Mouse (Mus musculus) cerebellum, postnatal 14 days (tissue): ENCODE results near the gene Adamts8.

Experiments used
- DNase-seq, 2 experiments: peaks; one replicate each; pipeline ENCODE4 v3.0.0; 2021; ENCODE audit warnings: mixed read lengths in 2 of 2

Gene Adamts8

GRCm38 (mm10) chr9:30942512-30943313 is at the start of gene Adamts8:
Gene Adamts8 (plus strand): TSS chr9:30942562.
- peak; percentile 57 to 73 for DNase-seq

- DNase-seq: peak; percentile 20 to 33
Measured at GRCm38 (mm10) chr9:30895618-30896017, 46.7 kb upstream of the Adamts8 start.

GRCm38 (mm10) chr9:30896752-30897151 is 45.6 kb upstream of the Adamts8 start:
- peak; percentile 77 to 80 for DNase-seq

GRCm38 (mm10) chr9:30897169-30897568 is 45.2 kb upstream of the Adamts8 start:
- no peak for DNase-seq

GRCm38 (mm10) chr9:30902152-30902551 is 40.2 kb upstream of the Adamts8 start:
- DNase-seq: no peak

- DNase-seq: no peak
Measured at GRCm38 (mm10) chr9:30902641-30903040, 39.7 kb upstream of the Adamts8 start.

GRCm38 (mm10) chr9:30903266-30903665 is 39.1 kb upstream of the Adamts8 start:
- DNase-seq: no peak

- DNase-seq: no peak
Measured at GRCm38 (mm10) chr9:30905861-30906260, 36.5 kb upstream of the Adamts8 start.

- DNase-seq: no peak
Measured at GRCm38 (mm10) chr9:30906426-30906825, 35.9 kb upstream of the Adamts8 start.

GRCm38 (mm10) chr9:30907677-30908295 is 34.6 kb upstream of the Adamts8 start:
- DNase-seq: no peak

GRCm38 (mm10) chr9:30908296-30908690 is 34.1 kb upstream of the Adamts8 start:
- DNase-seq: no peak

GRCm38 (mm10) chr9:30908973-30909372 is 33.4 kb upstream of the Adamts8 start:
- no peak for DNase-seq

- peak in 1 of 2 experiments; percentile 22 for DNase-seq
Measured at GRCm38 (mm10) chr9:30910491-30910890, 31.9 kb upstream of the Adamts8 start.

GRCm38 (mm10) chr9:30912161-30912560 is 30.2 kb upstream of the Adamts8 start:
- no peak for DNase-seq

- DNase-seq: no peak
Measured at GRCm38 (mm10) chr9:30913429-30913828, 28.9 kb upstream of the Adamts8 start.

- no peak for DNase-seq
Measured at GRCm38 (mm10) chr9:30914241-30914640, 28.1 kb upstream of the Adamts8 start.

GRCm38 (mm10) chr9:30916266-30916968 is 25.9 kb upstream of the Adamts8 start:
- DNase-seq: no peak

GRCm38 (mm10) chr9:30918466-30919356 is 23.7 kb upstream of the Adamts8 start:
- no peak for DNase-seq

GRCm38 (mm10) chr9:30919686-30920085 is 22.7 kb upstream of the Adamts8 start:
- peak; percentile 53 to 66 for DNase-seq

- peak; percentile 33 to 48 for DNase-seq
Measured at GRCm38 (mm10) chr9:30920736-30921135, 21.6 kb upstream of the Adamts8 start.

- peak in 1 of 2 experiments; percentile 20 for DNase-seq
Measured at GRCm38 (mm10) chr9:30921261-30922103, 20.9 kb upstream of the Adamts8 start.
